Mouse (Mus musculus): ENCODE measurements around the gene Rasa2. TPM values are rescaled to one million over a fixed set of nuclear protein-coding genes. Genes with fewer than 3 reads are reported as not detected.

Rasa2 gene
- polyA plus RNA-seq (2012; rRNA removed): 9.6 and 10.7 TPM in 2 replicates

GRCm38 (mm10) chr9:96631389-96632072 is at the start of gene Rasa2:
Gene Rasa2 (minus strand): TSS chr9:96631617.

GRCm38 (mm10) chr9:96524972-96525506 is 106.4 kb downstream of the Rasa2 start, which contains the start of gene Gm28729:
Gene Gm28729 (minus strand): TSS chr9:96525264.

Other genes starting within 250 kb of the Rasa2 start
- 331 and 365 TPM in 2 replicates for gene Rnf7, start 152.9 kb downstream of the Rasa2 start, polyA plus RNA-seq (2012; rRNA removed)
- gene Gm28729, start 106.4 kb downstream of the Rasa2 start, polyA plus RNA-seq (2012; rRNA removed): 0.10 and 0.15 TPM in 2 replicates
- 7.2 and 8.1 TPM in 2 replicates for gene Zbtb38, start 121.2 kb upstream of the Rasa2 start, polyA plus RNA-seq (2012; rRNA removed)

Measured in central nervous system, embryonic 14 days (tissue).